Mouse (Mus musculus) testis, adult 2 months (tissue): ENCODE data around the gene Zfp830. TPM values are rescaled to one million over a fixed set of nuclear protein-coding genes. Genes with fewer than 3 reads are reported as not detected.
A peak's percentile ranks its signal among the peaks of the same experiment; 100 is the strongest.

ENCODE experiments used
- H3K27ac ChIP-seq: fragments of 200-500 bp; 2 replicates; pipeline ENCODE4 v1.5.1; 2012; ENCODE audit warnings: low read depth, low read length; ENCODE audit not compliant: control insufficient read depth, insufficient read depth
- H3K27me3 ChIP-seq: fragments of 200-500 bp; 2 replicates; pipeline ENCODE4 v1.6.1; 2012; ENCODE audit warnings: mild to moderate bottlenecking, low read length, moderate library complexity; ENCODE audit not compliant: control insufficient read depth, insufficient read depth
- H3K36me3 ChIP-seq: fragments of 200-500 bp; 2 replicates; pipeline ENCODE4 v1.6.1; 2012; ENCODE audit warnings: mild to moderate bottlenecking, low read length; ENCODE audit not compliant: control insufficient read depth, insufficient read depth
- H3K4me1 ChIP-seq: fragments of 200-500 bp; 2 replicates; pipeline ENCODE4 v1.6.1; 2012; ENCODE audit warnings: low read length; ENCODE audit not compliant: control insufficient read depth, insufficient read depth
- H3K4me3 ChIP-seq: fragments of 200-500 bp; 2 replicates; pipeline ENCODE4 v1.5.1; 2012; ENCODE audit warnings: low read depth, mild to moderate bottlenecking, low read length, moderate library complexity, mixed read lengths; ENCODE audit not compliant: control insufficient read depth
- CTCF ChIP-seq: fragments of 200-500 bp; IDR thresholded peaks from 2 replicates; pipeline ENCODE4 v1.5.1; 2012; ENCODE audit warnings: low read depth, mild to moderate bottlenecking, inconsistent platforms, low read length, moderate library complexity; ENCODE audit not compliant: control insufficient read depth, insufficient read depth, insufficient replicate concordance
- POLR2A ChIP-seq: fragments of 200-500 bp; IDR thresholded peaks from 2 replicates; pipeline ENCODE4 v1.6.1; 2012; ENCODE audit warnings: low read depth, mild to moderate bottlenecking, inconsistent platforms, low read length, moderate library complexity; ENCODE audit not compliant: control insufficient read depth
- polyA plus RNA-seq: library from polyadenylated mRNA; depleted of rRNA; stranded (reverse); fragments of >200 nt; gene quantifications from 2 replicates; pipeline ENCODE4 v1.2.3, GENCODE M21; 2012

Gene Zfp830
- polyA plus RNA-seq, 1 experiment: 14.0 TPM

DNA sequence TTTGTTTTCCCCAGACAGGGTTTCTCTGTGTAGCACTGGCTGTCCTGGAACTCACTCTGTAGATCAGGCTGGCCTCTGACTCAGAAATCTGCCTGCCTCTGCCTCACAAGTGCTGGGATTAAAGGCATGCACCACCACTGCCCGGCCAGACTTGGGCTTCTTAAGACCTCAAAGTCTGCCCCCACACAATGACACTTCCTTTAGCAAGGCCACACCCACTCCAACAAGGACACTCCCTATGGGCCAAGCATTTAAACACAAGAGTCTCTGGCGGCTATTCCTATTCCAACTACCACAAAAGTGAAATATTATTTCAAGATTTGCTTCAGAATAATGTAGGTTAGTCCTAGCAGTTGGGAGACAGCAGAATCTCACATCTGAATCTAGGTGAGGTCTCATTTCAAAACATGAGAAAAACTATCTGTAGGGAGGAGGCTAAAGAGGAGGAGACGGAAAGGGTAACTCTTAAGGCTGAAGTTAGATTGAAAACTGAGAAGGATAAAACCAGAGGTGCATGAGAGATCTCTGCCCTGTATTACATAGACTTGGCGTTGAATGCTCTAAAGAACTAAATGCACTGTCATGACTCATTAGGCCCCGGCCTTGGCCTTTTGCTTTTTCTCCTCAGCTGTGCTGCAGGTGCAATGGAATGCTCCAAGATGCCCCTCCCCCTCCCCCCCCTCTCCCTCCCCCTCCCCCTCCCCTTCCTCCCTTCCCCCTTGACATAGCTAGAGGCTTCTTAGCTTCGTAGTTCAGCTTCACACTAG lies 11.6 kb upstream of the Zfp830 start:
- Histone ChIP-seq H3K27ac (no peak overlapping the region), H3K4me1 (no peaks in the 10 kb centered on the region), H3K4me3 (no peak overlapping the region), H3K36me3 (no peaks in the 10 kb centered on the region; the same call in 1 of the 2 replicates), H3K27me3 (no peaks in the 10 kb centered on the region)
- TF ChIP-seq POLR2A: no peak
- TF ChIP-seq CTCF: no peak

DNA sequence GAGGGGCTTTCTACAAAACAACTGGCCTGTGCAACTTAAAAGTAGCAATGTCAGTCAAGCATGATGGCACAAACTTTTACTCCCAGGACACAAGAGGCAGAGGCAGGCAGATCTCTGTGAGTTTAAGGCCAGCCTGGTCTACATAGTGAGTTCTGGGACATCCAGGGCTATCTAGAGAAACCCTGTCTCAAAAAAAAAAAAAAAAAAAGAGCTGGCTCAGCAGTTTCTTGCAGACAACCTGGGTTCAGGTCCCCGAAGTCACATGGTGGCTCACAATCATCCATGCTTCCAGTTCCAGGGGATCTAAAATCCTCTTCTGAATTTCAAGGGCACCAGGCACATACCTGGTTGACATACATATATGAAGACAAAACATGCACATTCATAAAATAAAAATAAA lies 8.2 kb upstream of the Zfp830 start:
- Histone ChIP-seq H3K27me3 (no peaks in the 10 kb centered on the region), H3K4me1 (no peaks in the 10 kb centered on the region), H3K27ac (no peak overlapping the region), H3K4me3 (no peak overlapping the region), H3K36me3 (no peaks in the 10 kb centered on the region; the same call in 1 of the 2 replicates)
- TF ChIP-seq POLR2A (no peak), CTCF (no peak)

DNA sequence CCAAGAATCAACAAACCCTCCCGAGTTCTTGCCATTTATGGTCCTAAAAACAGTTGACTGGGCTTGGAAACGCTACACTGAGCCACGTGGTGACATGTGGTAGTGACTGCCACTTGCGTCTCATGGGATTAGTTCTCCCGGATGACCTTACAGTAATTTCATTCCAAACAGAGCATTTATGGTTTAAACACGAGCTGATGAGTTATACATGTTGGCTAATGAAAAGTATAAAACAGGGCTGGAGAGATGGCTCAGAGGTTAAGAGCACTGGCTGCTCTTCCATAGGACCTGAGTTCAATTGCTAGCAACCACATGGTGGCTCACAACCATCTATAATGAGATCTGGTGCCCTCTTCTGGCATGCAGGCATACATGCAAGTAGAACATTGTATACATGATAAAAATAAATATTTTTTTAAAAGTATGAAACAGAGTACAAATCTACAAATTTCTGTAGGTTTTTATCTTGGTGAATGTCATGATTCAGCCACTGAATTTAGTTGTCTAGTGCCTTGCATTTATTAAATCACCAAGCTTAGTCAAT lies 1.8 kb upstream of the Zfp830 start:
- H3K4me1 ChIP-seq: peaks cover 8% of the 10 kb centered on the region
- TF ChIP-seq POLR2A: no peak
- no peak for TF ChIP-seq CTCF
- H3K36me3 ChIP-seq: no peaks in the 10 kb centered on the region
- no peaks in the 10 kb centered on the region for H3K27me3 ChIP-seq
- H3K27ac ChIP-seq: no peak overlapping the region
- H3K4me3 ChIP-seq: peak overlapping the region; percentile 3; the same call in 1 of the 2 replicates

DNA sequence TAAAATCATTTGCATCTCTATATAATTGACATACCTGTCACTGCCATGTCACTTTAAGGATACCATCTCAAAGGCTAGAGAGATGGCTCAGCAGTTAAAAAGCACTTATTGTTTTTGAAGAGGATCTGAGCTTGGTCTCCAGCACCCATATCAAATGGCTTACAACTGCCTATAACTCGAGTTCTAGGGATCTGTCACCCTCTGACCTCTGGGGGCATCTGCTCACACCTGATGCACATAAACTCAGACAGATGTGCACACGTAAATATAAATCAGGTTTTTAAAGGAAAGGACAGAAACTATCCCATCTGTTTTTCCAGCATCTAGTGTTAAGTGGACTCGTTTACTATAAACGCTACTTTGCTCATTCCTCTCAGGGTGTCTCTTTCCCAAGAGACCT lies 884 bp upstream of the Zfp830 start:
- Histone ChIP-seq H3K4me3 (peak overlapping the region; percentile 98; the same call in 1 of the 2 replicates), H3K36me3 (no peaks in the 10 kb centered on the region), H3K27ac (peak overlapping the region; percentile 97), H3K27me3 (no peaks in the 10 kb centered on the region), H3K4me1 (peaks cover 8% of the 10 kb centered on the region)
- no peak for TF ChIP-seq CTCF
- no peak for TF ChIP-seq POLR2A

DNA sequence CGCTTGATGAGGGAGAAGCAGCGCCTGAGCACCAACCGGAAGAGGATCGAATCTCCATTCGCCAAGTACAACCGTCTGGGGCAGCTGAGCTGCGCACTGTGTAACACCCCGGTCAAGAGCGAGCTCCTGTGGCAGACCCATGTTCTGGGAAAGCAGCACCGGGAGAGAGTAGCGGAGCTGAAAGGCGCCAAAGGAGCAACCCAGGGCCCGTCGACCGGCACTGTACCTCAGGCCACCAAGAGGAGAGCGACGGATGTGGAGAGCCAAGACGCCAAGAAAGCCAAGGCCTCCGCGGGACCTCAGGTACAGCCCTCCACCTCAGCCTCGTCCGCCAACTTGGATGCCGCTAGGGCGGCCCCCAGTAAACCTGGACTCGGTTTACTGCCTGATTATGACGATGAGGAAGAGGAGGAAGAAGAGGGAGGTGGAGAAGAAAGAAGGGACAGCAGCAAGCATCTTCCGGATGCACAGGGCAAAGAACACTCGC lies 336 bp downstream of the Zfp830 start:
- H3K4me1 ChIP-seq: peaks cover 8% of the 10 kb centered on the region
- peak overlapping the region; percentile 97 for H3K27ac ChIP-seq
- H3K4me3 ChIP-seq: peak overlapping the region; percentile 98
- TF ChIP-seq POLR2A: no peak
- TF ChIP-seq CTCF: no peak
- H3K27me3 ChIP-seq: no peaks in the 10 kb centered on the region
- H3K36me3 ChIP-seq: no peaks in the 10 kb centered on the region

DNA sequence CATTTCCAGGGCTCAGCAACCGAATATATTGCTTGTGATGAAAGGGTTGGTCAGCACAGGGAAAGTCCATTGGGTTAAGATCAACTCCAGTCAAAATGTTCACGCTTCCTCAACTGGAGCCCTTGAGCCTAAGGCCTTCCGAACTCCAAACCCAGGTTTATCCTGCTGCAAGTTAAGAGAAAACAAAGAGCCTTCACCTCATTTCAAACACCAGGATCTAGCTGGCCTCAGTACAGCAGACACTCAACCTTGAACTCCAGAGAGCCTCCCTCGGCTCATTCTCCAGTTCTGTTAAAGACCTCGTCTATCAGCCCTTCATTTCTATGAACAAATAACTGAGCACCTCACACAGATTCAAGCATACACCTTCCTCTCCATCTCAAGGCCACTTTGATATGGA lies 16.0 kb downstream of the Zfp830 start:
- H3K4me3 ChIP-seq: peak overlapping the region; percentile 91
- TF ChIP-seq CTCF: no peak
- TF ChIP-seq POLR2A: no peak
- H3K27me3 ChIP-seq: no peaks in the 10 kb centered on the region
- peaks cover 2% of the 10 kb centered on the region for H3K36me3 ChIP-seq
- peaks cover 6% of the 10 kb centered on the region for H3K4me1 ChIP-seq
- peak overlapping the region; percentile 97 for H3K27ac ChIP-seq

DNA sequence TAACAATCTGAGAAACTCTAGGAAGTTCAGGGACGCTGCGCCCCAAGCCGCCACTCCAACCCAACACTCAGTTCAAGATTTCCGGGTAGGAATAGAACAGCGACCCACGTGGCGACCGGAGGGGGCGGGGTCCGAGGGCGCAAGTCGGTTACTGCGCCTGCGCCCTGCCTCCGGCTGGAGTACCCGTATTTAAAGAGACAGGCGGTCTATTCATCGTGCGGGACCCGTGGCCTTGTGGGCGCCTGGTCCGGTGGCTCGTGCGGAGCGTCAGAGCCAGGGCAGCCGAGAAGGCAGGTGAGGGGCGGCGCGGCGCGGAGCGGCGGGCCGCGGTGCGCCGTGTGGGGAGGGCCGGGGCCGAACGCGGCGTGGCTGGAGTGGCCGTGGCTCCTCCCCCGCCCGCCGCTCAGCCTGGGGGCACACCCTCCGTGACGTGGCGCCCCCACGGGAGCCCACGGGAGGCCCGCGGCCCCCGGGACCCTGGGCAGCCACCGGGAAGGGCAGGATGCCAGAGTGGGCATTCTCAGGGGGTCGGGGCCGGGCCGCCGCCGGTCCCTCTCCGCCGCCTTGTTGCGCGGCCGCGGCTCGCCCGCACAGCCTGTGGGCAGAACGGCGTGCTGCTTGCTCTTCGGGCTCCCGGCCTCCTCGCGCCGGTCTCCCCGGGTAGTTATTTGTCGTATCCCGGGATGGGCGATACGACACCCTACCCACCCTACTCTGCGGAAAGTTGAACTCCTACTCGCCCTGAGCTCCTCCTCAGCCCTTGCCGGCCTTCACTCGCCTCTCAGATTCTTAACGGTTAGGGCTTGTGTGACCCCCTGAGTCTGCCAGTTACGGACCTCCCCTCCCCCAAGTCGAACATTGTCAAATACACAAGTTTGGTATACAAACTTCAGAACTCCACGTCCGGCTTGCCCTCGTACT lies 17.1 kb downstream of the Zfp830 start, which contains the start of gene Lig3:
Gene Lig3 (plus strand): TSS at position 126 of the 921 bp plus-strand sequence.
- no peaks in the 10 kb centered on the region for H3K27me3 ChIP-seq
- H3K27ac ChIP-seq: peak within 1 kb of the TSS; percentile 97
- TF ChIP-seq POLR2A (peak; percentile 80), CTCF (no peak)
- H3K4me3 ChIP-seq: peak within 1 kb of the TSS; percentile 91
- H3K36me3 ChIP-seq: peaks cover 2% of the 10 kb centered on the region
- peaks cover 6% of the 10 kb centered on the region for H3K4me1 ChIP-seq
